Mouse (Mus musculus): ENCODE data around the gene Commd7.

Gene Commd7

GRCm38 (mm10) chr2:153622449-153622848 is 10.1 kb downstream of the Commd7 start:
- DNase-seq (ENCODE audit: low spot score in 2 of 2) = no peak

GRCm38 (mm10) chr2:153618889-153619288 is 13.7 kb downstream of the Commd7 start:
- no peak for DNase-seq (ENCODE audit: low spot score in 2 of 2)

GRCm38 (mm10) chr2:153618439-153618838 is 14.1 kb downstream of the Commd7 start:
- no peak for DNase-seq (ENCODE audit: low spot score in 2 of 2)

GRCm38 (mm10) chr2:153616893-153617292 is 15.7 kb downstream of the Commd7 start:
- no peak for DNase-seq (ENCODE audit: low spot score in 2 of 2)

- DNase-seq (ENCODE audit: low spot score in 2 of 2) = no peak
Observed at GRCm38 (mm10) chr2:153612594-153613281, 19.8 kb downstream of the Commd7 start.

GRCm38 (mm10) chr2:153611743-153612142 is 20.8 kb downstream of the Commd7 start:
- no peak for DNase-seq (ENCODE audit: low spot score in 2 of 2)

- no peak for DNase-seq (ENCODE audit: low spot score in 2 of 2)
Observed at GRCm38 (mm10) chr2:153611241-153611630, 21.3 kb downstream of the Commd7 start.

GRCm38 (mm10) chr2:153610426-153611240 is 21.9 kb downstream of the Commd7 start:
- peak in 1 of 2 experiments; percentile 46 for DNase-seq (ENCODE audit: low spot score in 2 of 2)

GRCm38 (mm10) chr2:153609548-153609947 is 23.0 kb downstream of the Commd7 start:
- peak; percentile 90 to 97 for DNase-seq (ENCODE audit: low spot score in 2 of 2)

GRCm38 (mm10) chr2:153609058-153609457 is 23.5 kb downstream of the Commd7 start:
- no peak for DNase-seq (ENCODE audit: low spot score in 2 of 2)

GRCm38 (mm10) chr2:153607870-153608515 is 24.6 kb downstream of the Commd7 start:
- peak in 1 of 2 experiments; percentile 69 for DNase-seq (ENCODE audit: low spot score in 2 of 2)

- DNase-seq (ENCODE audit: low spot score in 2 of 2) = no peak
Observed at GRCm38 (mm10) chr2:153606421-153606820, 26.2 kb downstream of the Commd7 start.

GRCm38 (mm10) chr2:153603724-153604123 is 28.9 kb downstream of the Commd7 start:
- DNase-seq (ENCODE audit: low spot score in 2 of 2) = no peak

- DNase-seq (ENCODE audit: low spot score in 2 of 2) = peak in 1 of 2 experiments; percentile 62
Observed at GRCm38 (mm10) chr2:153600667-153601648, 31.6 kb downstream of the Commd7 start.

- peak in 1 of 2 experiments; percentile 56 for DNase-seq (ENCODE audit: low spot score in 2 of 2)
Observed at GRCm38 (mm10) chr2:153600021-153600666, 32.4 kb downstream of the Commd7 start.

- no peak for DNase-seq (ENCODE audit: low spot score in 2 of 2)
Observed at GRCm38 (mm10) chr2:153597626-153598025, 35.0 kb downstream of the Commd7 start.

- DNase-seq (ENCODE audit: low spot score in 2 of 2) = no peak
Observed at GRCm38 (mm10) chr2:153597014-153597413, 35.6 kb downstream of the Commd7 start.

- no peak for DNase-seq (ENCODE audit: low spot score in 2 of 2)
Observed at GRCm38 (mm10) chr2:153594998-153595397, 37.6 kb downstream of the Commd7 start.

GRCm38 (mm10) chr2:153593186-153593585 is 39.4 kb downstream of the Commd7 start:
- DNase-seq (ENCODE audit: low spot score in 2 of 2) = peak; percentile 61 to 93
